Mouse (Mus musculus) testis, adult 2 months (tissue): ENCODE results near the gene Fjx1.

Experiments used
- CTCF ChIP-seq: fragments of 200-500 bp; IDR thresholded peaks from 2 replicates; pipeline ENCODE4 v1.5.1; 2012; ENCODE audit warnings: low read depth, mild to moderate bottlenecking, inconsistent platforms, low read length, moderate library complexity; ENCODE audit not compliant: control insufficient read depth, insufficient read depth, insufficient replicate concordance
- POLR2A ChIP-seq: fragments of 200-500 bp; IDR thresholded peaks from 2 replicates; pipeline ENCODE4 v1.6.1; 2012; ENCODE audit warnings: low read depth, mild to moderate bottlenecking, inconsistent platforms, low read length, moderate library complexity; ENCODE audit not compliant: control insufficient read depth

DNA sequence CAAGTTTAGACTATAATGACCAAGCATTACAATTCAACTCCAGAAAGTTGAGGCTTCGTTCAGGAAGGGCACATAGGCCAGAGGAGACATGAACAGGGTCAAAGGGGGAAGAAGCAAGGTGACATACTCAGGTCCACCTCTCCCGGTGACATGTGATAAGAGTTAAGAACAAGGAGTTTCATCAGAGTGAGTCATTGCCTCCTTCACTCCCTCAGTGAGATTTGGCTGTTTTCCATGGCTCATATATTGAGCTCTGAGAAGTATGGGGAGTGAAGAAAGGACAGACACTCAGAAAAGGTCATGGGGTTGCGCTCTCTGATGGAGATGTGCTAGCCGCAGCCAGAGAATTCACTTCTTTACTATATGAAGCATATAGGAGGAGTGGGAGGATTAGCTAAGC, 41.7 kb downstream of the Fjx1 start:
- TF ChIP-seq CTCF, result no peak
- TF ChIP-seq POLR2A, result no peak
